ENCODE assay signal across 13 mouse cellular contexts in genomic region chr11:108621434-108621901, GRCm38 (mm10).
DNase-seq lines count a peak whose midpoint lies in the region; ATAC-seq lines count a peak whose summit lies in the region.
"Had no signal": no experiment of that assay in that cellular context is flagged by ENCODE, and none has a peak within 500 bp of the region (broad histone marks: within the 10 kb centered on the region; RNA-seq: fewer than 3 reads in every experiment).

No protein-coding gene starts in this region.

- no peak overlapping the region for H3K4me3 ChIP-seq in hindbrain, embryonic 12.5 days
- no peak overlapping the region for H3K4me3 ChIP-seq in hindbrain, embryonic 11.5 days (ENCODE audit: low read depth, low read length)
- no peak overlapping the region for H3K4me3 ChIP-seq in forebrain, embryonic 13.5 days
- H3K4me3 ChIP-seq in limb, embryonic 11.5 days (ENCODE audit: low read depth, low read length): no peak overlapping the region
- no peak overlapping the region for H3K4me3 ChIP-seq in midbrain, embryonic 16.5 days (ENCODE audit: low read depth, low read length)
- H3K4me3 ChIP-seq: liver, embryonic 13.5 days had no signal

- no peaks in the 10 kb centered on the region for H3K36me3 ChIP-seq in hindbrain, embryonic 12.5 days
- H3K36me3 ChIP-seq in hindbrain, embryonic 11.5 days (ENCODE audit: control insufficient read depth, insufficient read depth, low read length): no peaks in the 10 kb centered on the region
- H3K36me3 ChIP-seq in forebrain, embryonic 13.5 days (ENCODE audit: poor library complexity, severe bottlenecking): no peaks in the 10 kb centered on the region
- H3K36me3 ChIP-seq in limb, embryonic 11.5 days (ENCODE audit: control insufficient read depth, insufficient read depth, low read length): no peaks in the 10 kb centered on the region
- H3K36me3 ChIP-seq in midbrain, embryonic 16.5 days (ENCODE audit: control insufficient read depth, insufficient read depth, low read length): no peaks in the 10 kb centered on the region
- H3K36me3 ChIP-seq: liver, embryonic 13.5 days had no signal

- H3K27me3 ChIP-seq in hindbrain, embryonic 12.5 days: no peaks in the 10 kb centered on the region
- no peaks in the 10 kb centered on the region for H3K27me3 ChIP-seq in hindbrain, embryonic 11.5 days (ENCODE audit: control insufficient read depth, insufficient read depth, low read length)
- no peaks in the 10 kb centered on the region for H3K27me3 ChIP-seq in forebrain, embryonic 13.5 days
- H3K27me3 ChIP-seq in limb, embryonic 11.5 days (ENCODE audit: control insufficient read depth, insufficient read depth, low read length): no peaks in the 10 kb centered on the region
- no peaks in the 10 kb centered on the region for H3K27me3 ChIP-seq in midbrain, embryonic 16.5 days (ENCODE audit: control insufficient read depth, insufficient read depth, low read depth, low read length)
- H3K27me3 ChIP-seq: liver, embryonic 13.5 days had no signal

- no peak for DNase-seq in hindbrain, embryonic 11.5 days (ENCODE audit: low spot score)
- peak; percentile 30 for DNase-seq in limb, embryonic 11.5 days (ENCODE audit: low spot score)
- no peak for DNase-seq in heart, postnatal 4 days
- DNase-seq in kidney, postnatal 4 days: no peak
- no peak for DNase-seq in cerebellum, adult 8-10 months
- DNase-seq: cerebellum, adult 11-12 months; kidney, postnatal 14 days; liver, embryonic 13.5 days; retina, postnatal 1 day had no signal

- peak overlapping the region; percentile 35; the same call in 1 of the 2 replicates for H3K27ac ChIP-seq in hindbrain, embryonic 12.5 days
- H3K27ac ChIP-seq in hindbrain, embryonic 11.5 days (ENCODE audit: low read depth, low read length): no peak overlapping the region
- peak overlapping the region; percentile 55 for H3K27ac ChIP-seq in forebrain, embryonic 13.5 days
- H3K27ac ChIP-seq in limb, embryonic 11.5 days (replicated peaks; ENCODE audit: low read depth, low read length): no peak overlapping the region
- H3K27ac ChIP-seq in midbrain, embryonic 16.5 days (ENCODE audit: low read length): peak overlapping the region; percentile 69
- H3K27ac ChIP-seq: liver, embryonic 13.5 days had no signal

- H3K9me3 ChIP-seq in hindbrain, embryonic 12.5 days (replicated peaks): no peaks in the 10 kb centered on the region
- no peaks in the 10 kb centered on the region for H3K9me3 ChIP-seq in hindbrain, embryonic 11.5 days (ENCODE audit: control insufficient read depth, low read length)
- H3K9me3 ChIP-seq in forebrain, embryonic 13.5 days (replicated peaks): no peaks in the 10 kb centered on the region
- H3K9me3 ChIP-seq in limb, embryonic 11.5 days (ENCODE audit: control insufficient read depth, low read length): no peaks in the 10 kb centered on the region
- H3K9me3 ChIP-seq in midbrain, embryonic 16.5 days (replicated peaks; ENCODE audit: control insufficient read depth, low read length, poor library complexity, severe bottlenecking): no peaks in the 10 kb centered on the region
- H3K9me3 ChIP-seq: liver, embryonic 13.5 days had no signal

- H3K9ac ChIP-seq in hindbrain, embryonic 12.5 days: no peak overlapping the region
- H3K9ac ChIP-seq in hindbrain, embryonic 11.5 days (ENCODE audit: low read depth, low read length): no peak overlapping the region
- no peak overlapping the region for H3K9ac ChIP-seq in forebrain, embryonic 13.5 days
- no peak overlapping the region for H3K9ac ChIP-seq in limb, embryonic 11.5 days (ENCODE audit: low read length)
- no peak overlapping the region for H3K9ac ChIP-seq in midbrain, embryonic 16.5 days (ENCODE audit: low read depth, low read length)
- H3K9ac ChIP-seq: liver, embryonic 13.5 days had no signal

- no peak overlapping the region for H3K4me2 ChIP-seq in hindbrain, embryonic 12.5 days (replicated peaks)
- H3K4me2 ChIP-seq in hindbrain, embryonic 11.5 days (replicated peaks; ENCODE audit: low read depth, low read length): no peak overlapping the region
- H3K4me2 ChIP-seq in forebrain, embryonic 13.5 days: peak overlapping the region; percentile 6; the same call in 1 of the 2 replicates
- H3K4me2 ChIP-seq in limb, embryonic 11.5 days (ENCODE audit: low read depth, severe bottlenecking): no peak overlapping the region
- peak overlapping the region; percentile 21 for H3K4me2 ChIP-seq in midbrain, embryonic 16.5 days (ENCODE audit: low read length)
- H3K4me2 ChIP-seq: liver, embryonic 13.5 days had no signal

- H3K4me1 ChIP-seq in hindbrain, embryonic 12.5 days: peaks cover 10% of the 10 kb centered on the region; the same call in 1 of the 2 replicates
- no peaks in the 10 kb centered on the region for H3K4me1 ChIP-seq in hindbrain, embryonic 11.5 days (replicated peaks; ENCODE audit: control insufficient read depth, insufficient read depth, low read length)
- peaks cover 18% of the 10 kb centered on the region for H3K4me1 ChIP-seq in forebrain, embryonic 13.5 days
- H3K4me1 ChIP-seq in limb, embryonic 11.5 days (ENCODE audit: control insufficient read depth, insufficient read depth, low read length): no peaks in the 10 kb centered on the region
- peaks cover 17% of the 10 kb centered on the region for H3K4me1 ChIP-seq in midbrain, embryonic 16.5 days (ENCODE audit: control insufficient read depth, insufficient read depth, low read length)
- H3K4me1 ChIP-seq: liver, embryonic 13.5 days had no signal

- ATAC-seq in hindbrain, embryonic 12.5 days (ENCODE audit: low FRiP score): no peak; the same call in 1 of the 2 replicates
- ATAC-seq in hindbrain, embryonic 11.5 days (ENCODE audit: low FRiP score): no peak
- ATAC-seq in forebrain, embryonic 13.5 days: peak; percentile 65
- ATAC-seq in limb, embryonic 11.5 days (ENCODE audit: insufficient number of reproducible peaks, low FRiP score, low TSS enrichment, low read depth): no peak
- peak; percentile 89 for ATAC-seq in midbrain, embryonic 16.5 days
- ATAC-seq: intestine, embryonic 16.5 days had no signal

- 79% methylated on average over 9 of the region's 9 CpGs for WGBS in hindbrain, embryonic 12.5 days
- whole genome bisulfite sequencing in hindbrain, embryonic 11.5 days: 83% methylated on average over 9 of the region's 9 CpGs
- WGBS in forebrain, embryonic 13.5 days: 46% methylated on average over 9 of the region's 9 CpGs
- 16% methylated on average over 9 of the region's 9 CpGs for WGBS in limb, embryonic 11.5 days
- WGBS in midbrain, embryonic 16.5 days: 23% methylated on average over 9 of the region's 9 CpGs

Comparison
In these comparisons a context has a peak if more than half of its experiments do, and no peak if none do; other contexts are left out.
1. H3K27ac ChIP-seq: peak in hindbrain, embryonic 12.5 days (single experiment), forebrain, embryonic 13.5 days (single experiment) and midbrain, embryonic 16.5 days (single experiment); none in hindbrain, embryonic 11.5 days (single experiment) and limb, embryonic 11.5 days (single experiment).
2. ATAC-seq: peak in forebrain, embryonic 13.5 days (single experiment) and midbrain, embryonic 16.5 days (single experiment); none in hindbrain, embryonic 12.5 days (single experiment), hindbrain, embryonic 11.5 days (single experiment) and limb, embryonic 11.5 days (single experiment).
3. H3K4me2 ChIP-seq: peak in forebrain, embryonic 13.5 days (single experiment) and midbrain, embryonic 16.5 days (single experiment); none in hindbrain, embryonic 12.5 days (single experiment), hindbrain, embryonic 11.5 days (single experiment) and limb, embryonic 11.5 days (single experiment).